Mouse (Mus musculus): ENCODE measurements around the gene Agbl1. TPM values are rescaled to one million over a fixed set of nuclear protein-coding genes. Genes with fewer than 3 reads are reported as not detected.

The Agbl1 gene
- polyA plus RNA-seq, 1 experiment from 2014 or later = not detected

DNA sequence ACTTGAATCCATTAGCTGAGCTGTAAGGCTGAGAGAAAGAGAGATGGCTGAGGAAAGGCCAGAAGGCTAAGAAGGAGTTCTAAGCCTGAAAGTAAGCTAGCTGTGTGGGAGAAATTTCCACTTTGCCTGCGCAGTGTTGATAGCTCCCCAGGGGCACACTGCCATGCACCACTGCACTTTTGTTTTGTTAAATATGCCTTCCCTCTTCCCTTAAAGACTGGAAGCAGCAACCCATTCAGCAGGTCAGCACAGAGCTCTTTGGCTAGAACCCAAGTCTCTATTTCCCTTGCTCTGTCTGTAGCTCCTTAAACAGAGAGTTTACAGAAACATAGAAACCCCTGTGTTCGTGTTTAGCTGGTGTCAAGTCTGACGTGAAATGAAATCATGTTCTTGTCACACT lies 922.7 kb downstream of the Agbl1 start:
- H3K27me3 ChIP-seq (ENCODE audit: control insufficient read depth, insufficient read depth, low read length) = no peaks in the 10 kb centered on the region
- no peaks in the 10 kb centered on the region for H3K9me3 ChIP-seq (replicated peaks; ENCODE audit: control insufficient read depth, low read length)
- no peaks in the 10 kb centered on the region for H3K36me3 ChIP-seq (ENCODE audit: control insufficient read depth, insufficient read depth, low read length)
- 36% methylated on average over 3 of the region's 3 CpGs for WGBS
- ATAC-seq (ENCODE audit: insufficient read depth, low FRiP score) = no peak
- no peak overlapping the region for H3K4me3 ChIP-seq (replicated peaks; ENCODE audit: low read length)
- no peak overlapping the region for H3K27ac ChIP-seq (ENCODE audit: low read length)
- H3K9ac ChIP-seq (ENCODE audit: low read length) = no peak overlapping the region
- H3K4me2 ChIP-seq (ENCODE audit: low read depth, low read length) = no peak overlapping the region
- no peaks in the 10 kb centered on the region for H3K4me1 ChIP-seq (ENCODE audit: control insufficient read depth, insufficient read depth, low read length)

- ATAC-seq (ENCODE audit: insufficient read depth, low FRiP score) = no peak
- WGBS = 40% methylated on average over 1 of the region's 1 CpGs
- no peaks in the 10 kb centered on the region for H3K9me3 ChIP-seq (replicated peaks; ENCODE audit: control insufficient read depth, low read length)
Observed at GRCm38 (mm10) chr7:77152909-77153308, 923.2 kb downstream of the Agbl1 start.

GRCm38 (mm10) chr7:77164921-77165320 lies 935.2 kb downstream of the Agbl1 start:
- no peaks in the 10 kb centered on the region for H3K9me3 ChIP-seq (replicated peaks; ENCODE audit: control insufficient read depth, low read length)
- no peak overlapping the region for H3K9ac ChIP-seq (ENCODE audit: low read length)
- H3K36me3 ChIP-seq (ENCODE audit: control insufficient read depth, insufficient read depth, low read length) = no peaks in the 10 kb centered on the region
- 82% methylated on average over 1 of the region's 1 CpGs for WGBS
- H3K4me3 ChIP-seq (replicated peaks; ENCODE audit: low read length) = no peak overlapping the region
- ATAC-seq (ENCODE audit: insufficient read depth, low FRiP score) = no peak
- no peak overlapping the region for H3K27ac ChIP-seq (ENCODE audit: low read length)
- no peak overlapping the region for H3K4me2 ChIP-seq (ENCODE audit: low read depth, low read length)
- no peaks in the 10 kb centered on the region for H3K27me3 ChIP-seq (ENCODE audit: control insufficient read depth, insufficient read depth, low read length)
- H3K4me1 ChIP-seq (ENCODE audit: control insufficient read depth, insufficient read depth, low read length) = no peaks in the 10 kb centered on the region

More at GRCm38 (mm10) chr7:77152909-77153308, 923.2 kb downstream of the Agbl1 start:
- Histone ChIP-seq H3K27ac (ENCODE audit: low read length) (no peak overlapping the region), H3K4me2 (ENCODE audit: low read depth, low read length) (no peak overlapping the region), H3K36me3 (ENCODE audit: control insufficient read depth, insufficient read depth, low read length) (no peaks in the 10 kb centered on the region), H3K4me1 (ENCODE audit: control insufficient read depth, insufficient read depth, low read length) (no peaks in the 10 kb centered on the region), H3K9ac (ENCODE audit: low read length) (no peak overlapping the region), H3K4me3 (replicated peaks; ENCODE audit: low read length) (no peak overlapping the region), H3K27me3 (ENCODE audit: control insufficient read depth, insufficient read depth, low read length) (no peaks in the 10 kb centered on the region)

Measured in stomach, embryonic 16.5 days (tissue).